Mouse (Mus musculus): ENCODE measurements around the gene Wwox.

Wwox gene

DNA sequence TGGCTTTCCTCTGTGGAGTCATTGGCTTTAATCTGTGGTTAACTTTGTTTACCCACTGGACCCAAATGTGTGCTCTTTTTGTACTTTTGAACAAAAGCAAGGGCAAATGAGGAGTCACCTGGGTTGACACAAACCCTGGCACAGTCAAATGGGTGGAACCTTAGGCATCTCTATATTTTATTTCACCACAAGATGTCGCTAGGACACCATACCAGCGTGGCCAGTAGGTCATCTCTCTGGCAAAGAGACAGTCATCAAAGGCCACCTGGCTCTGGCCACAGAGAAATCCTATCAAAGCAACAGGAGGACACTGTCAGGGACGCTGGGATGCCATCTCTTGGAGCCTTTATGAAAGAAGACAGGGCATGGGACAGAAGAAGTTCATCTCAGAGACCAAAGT lies 101.7 kb downstream of the Wwox start:
- peak; percentile 53 for DNase-seq (ENCODE audit: low read depth)

- DNase-seq (ENCODE audit: low read depth), result no peak
Measured at GRCm38 (mm10) chr8:114548360-114548759, 108.9 kb downstream of the Wwox start.

GRCm38 (mm10) chr8:114548837-114549236 lies 109.4 kb downstream of the Wwox start:
- no peak for DNase-seq (ENCODE audit: low read depth)

DNA sequence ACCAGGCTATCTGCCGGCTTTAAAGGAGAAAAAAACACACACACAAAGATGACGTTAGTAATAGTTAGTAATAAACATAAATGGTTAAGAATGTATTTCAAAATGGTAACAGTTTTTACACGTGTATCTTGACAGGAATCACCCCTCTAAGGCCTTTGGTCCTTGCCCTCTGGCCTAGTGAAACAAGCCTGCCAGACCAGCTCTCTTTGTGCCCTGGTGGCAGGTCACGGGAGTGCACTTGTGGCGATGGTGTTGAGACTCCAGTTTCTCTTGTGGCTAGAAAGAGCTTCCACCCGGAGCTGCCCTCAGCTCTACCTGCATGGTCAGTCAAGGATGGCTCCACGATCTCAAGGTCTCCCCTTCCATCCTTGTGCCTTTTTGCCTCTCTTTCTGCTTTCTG lies 110.6 kb downstream of the Wwox start:
- DNase-seq (ENCODE audit: low read depth), result no peak

GRCm38 (mm10) chr8:114552606-114553005 lies 113.2 kb downstream of the Wwox start:
- no peak for DNase-seq (ENCODE audit: low read depth)

DNA sequence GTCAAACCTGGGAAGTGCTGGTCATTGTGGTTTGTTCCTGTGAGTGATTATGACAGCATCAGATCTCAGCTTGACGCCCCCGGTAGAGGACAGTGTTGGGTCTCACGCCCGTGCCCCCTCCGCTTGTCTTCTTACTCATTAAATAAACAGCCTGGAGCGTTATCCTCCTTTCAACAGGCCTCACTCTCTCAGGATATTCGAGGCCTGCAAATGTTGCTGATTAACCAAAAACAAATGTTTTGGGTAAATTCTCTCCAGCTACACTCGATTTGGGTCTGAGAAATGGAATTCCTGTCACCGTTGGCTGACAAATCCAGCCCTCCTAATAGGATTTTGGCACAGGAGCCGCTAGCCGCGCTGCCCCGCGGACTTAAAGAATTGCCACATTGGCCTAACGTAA lies 115.5 kb downstream of the Wwox start:
- no peak for DNase-seq (ENCODE audit: low read depth)

DNA sequence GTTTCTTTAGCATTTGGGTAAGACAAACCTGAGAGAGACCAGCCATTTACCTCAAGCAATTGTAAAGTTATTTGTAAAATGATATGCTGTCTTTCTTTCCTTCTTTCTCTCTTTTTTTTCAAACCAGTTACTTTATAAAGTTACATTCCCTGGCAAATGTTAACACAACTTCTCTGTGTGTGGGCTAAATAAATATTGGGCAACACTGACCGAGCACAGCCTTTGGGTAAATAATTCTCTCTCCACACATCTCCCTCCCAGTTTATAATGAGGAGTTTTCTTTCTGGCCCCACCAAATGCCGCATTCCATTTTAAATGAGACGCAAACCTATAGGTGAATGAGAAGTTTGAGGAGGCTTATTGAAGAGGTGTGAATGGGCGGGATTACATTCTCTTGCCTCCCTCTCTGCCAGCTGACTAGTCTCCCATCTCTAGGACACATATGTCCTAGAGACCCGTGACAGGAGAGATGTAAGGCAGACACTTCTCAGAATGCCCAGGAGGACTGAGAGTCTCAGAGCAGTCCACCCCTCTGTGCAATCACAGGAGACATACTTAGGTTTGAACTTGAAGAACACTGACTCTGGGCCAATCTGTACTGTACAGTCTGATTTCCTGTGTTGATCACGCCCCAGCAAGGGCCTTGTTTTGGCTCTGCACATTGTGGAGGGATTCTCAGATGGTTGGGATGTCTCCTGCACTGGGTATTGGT lies 116.2 kb downstream of the Wwox start:
- no peak for DNase-seq (ENCODE audit: low read depth)

GRCm38 (mm10) chr8:114561191-114561590 lies 121.7 kb downstream of the Wwox start:
- no peak for DNase-seq (ENCODE audit: low read depth)

DNA sequence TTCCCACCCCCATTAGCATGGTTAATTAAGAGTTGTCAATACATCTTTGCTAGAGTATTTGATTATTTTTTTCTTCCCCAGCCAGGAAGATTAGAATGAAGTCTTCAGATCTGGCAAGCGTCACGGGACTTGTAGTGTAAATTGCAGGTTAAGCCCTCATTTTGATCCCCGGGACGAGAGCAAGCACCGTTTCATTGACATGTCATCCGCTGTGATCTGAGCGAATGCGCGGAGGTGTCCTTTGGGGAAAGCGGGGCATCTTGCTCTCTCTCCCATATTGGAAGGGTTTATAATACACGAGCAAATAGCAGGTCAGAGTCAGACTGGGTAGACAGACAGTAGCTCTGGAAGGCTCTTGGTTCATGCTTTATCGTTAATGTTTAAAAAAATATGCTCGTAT lies 123.0 kb downstream of the Wwox start:
- DNase-seq (ENCODE audit: low read depth), result no peak

- DNase-seq (ENCODE audit: low read depth), result no peak
Measured at GRCm38 (mm10) chr8:114563361-114563760, 123.9 kb downstream of the Wwox start.

DNA sequence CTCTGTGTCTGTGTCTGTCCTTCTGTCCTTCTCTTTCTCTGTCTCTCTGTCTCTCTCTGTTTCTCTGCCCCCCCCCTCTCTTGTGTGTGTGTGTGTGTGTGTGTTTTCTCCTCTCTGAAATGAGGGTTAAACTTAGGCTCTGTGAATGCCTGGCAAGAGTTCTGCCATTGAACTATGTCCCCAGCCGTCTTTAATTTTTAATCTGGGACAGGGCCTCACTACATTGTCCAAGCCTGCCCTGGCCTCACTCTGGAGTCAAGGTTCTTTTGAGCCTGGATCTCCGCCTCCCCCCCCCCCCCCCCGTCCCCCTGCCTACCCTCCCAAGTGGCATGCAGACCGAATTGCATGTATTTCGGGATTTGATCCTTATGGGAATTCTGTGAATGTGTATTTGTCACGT lies 124.6 kb downstream of the Wwox start:
- no peak for DNase-seq (ENCODE audit: low read depth)

DNA sequence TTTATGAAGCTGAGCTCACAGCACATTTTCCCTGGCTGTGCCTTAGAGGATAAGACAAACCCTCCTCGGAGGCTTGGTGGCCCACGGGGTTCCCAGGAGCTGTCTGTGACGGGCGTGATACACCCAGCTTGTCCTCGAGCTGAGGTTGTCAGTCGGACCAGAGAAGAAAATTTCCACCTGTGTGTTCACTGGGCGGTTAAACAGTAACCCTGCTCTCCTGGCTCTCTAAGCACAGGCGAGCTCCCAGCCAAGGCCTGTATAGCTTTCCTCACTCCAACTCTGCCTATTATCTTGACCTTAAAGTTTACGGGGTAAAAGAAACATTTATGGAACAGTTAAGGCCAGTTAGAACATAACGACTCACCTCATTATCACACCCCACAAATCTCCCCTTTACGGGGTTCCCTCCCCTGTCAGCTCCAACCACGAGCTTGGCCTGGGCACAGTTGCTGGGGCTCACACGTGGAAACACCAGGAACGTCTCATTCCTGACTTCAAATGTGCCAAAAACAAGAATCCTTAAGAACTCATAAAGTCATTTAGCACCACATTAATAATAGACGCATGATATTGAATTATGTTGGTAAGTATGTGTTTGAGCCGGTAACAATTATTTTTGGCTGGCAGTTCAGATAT lies 129.2 kb downstream of the Wwox start:
- no peak for DNase-seq (ENCODE audit: low read depth)

DNA sequence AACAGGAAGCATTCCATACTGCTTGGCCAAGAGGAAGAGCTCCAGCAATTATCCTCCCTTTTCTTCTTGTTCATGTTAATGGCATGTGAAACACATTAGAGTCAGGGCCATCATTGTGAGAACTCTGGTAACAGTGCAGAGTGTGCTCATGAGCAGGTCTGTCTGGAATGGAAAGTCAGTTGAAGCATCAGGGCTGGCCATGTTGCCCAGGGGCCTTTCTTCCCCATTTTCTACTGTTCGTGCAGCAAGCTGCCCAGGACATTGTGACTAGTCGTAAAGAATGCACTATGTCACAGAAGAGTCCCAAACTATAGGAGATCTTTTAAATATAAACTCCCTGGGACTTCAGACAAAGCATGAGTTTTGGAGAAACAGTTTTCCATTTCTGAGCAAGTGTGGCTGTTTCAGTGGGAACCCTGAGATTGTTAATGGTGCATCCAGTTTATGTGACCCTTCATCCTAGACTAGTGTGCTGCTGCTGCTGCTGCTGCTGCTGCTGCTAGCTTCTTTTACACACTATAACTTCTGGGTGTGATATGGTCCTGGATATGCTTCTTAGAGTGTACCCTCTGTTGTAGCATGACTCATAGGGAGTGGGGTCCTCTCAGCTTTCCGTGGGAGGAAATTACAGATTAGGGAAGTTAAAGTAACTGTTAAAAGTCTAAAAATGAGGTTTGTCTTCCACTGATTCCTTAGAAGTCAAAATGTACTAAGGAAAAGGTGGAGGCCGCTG lies 133.7 kb downstream of the Wwox start:
- no peak for DNase-seq (ENCODE audit: low read depth)

- no peak for DNase-seq (ENCODE audit: low read depth)
Measured at GRCm38 (mm10) chr8:114573747-114574093, 134.3 kb downstream of the Wwox start.

DNA sequence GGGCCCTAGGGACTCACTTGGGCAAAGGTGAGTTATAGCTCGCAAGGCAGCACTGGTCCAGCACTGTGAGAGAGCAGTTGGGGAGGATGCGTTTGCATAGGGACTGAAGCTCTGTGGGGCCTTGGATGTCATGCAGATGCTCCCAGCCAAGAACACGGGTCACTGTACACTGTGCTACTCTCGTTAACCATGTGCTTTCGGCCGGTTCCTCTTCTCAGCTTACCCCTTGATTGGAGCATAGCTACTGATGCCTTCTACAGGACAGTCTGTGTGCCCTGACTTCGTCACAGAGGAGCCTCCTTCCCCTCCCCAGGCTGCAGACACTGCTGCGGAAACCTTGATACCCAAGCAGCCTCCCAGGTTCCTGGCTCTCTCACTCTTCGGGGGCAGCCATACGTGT lies 139.8 kb downstream of the Wwox start:
- no peak for DNase-seq (ENCODE audit: low read depth)

DNA sequence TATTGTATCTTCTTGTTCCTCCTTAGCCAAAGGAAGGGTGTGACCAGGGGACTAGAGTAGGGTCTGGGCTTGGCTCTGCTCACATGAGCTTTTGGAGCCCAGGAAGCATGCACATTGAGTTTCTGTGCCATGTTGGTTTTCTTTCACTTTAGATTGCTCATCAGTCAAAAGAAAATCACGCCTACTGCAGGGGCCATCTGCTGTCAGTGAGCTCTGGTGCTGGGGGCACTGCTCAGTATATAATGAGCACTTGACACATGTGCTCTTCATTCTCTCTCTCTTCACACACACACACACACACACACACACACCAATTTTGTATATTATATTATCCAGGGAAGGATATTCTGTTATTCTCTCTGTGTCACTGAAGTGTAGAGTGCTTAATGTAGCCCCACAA lies 141.2 kb downstream of the Wwox start:
- no peak for DNase-seq (ENCODE audit: low read depth)

- DNase-seq (ENCODE audit: low read depth), result no peak
Measured at GRCm38 (mm10) chr8:114590336-114590867, 150.9 kb downstream of the Wwox start.

DNA sequence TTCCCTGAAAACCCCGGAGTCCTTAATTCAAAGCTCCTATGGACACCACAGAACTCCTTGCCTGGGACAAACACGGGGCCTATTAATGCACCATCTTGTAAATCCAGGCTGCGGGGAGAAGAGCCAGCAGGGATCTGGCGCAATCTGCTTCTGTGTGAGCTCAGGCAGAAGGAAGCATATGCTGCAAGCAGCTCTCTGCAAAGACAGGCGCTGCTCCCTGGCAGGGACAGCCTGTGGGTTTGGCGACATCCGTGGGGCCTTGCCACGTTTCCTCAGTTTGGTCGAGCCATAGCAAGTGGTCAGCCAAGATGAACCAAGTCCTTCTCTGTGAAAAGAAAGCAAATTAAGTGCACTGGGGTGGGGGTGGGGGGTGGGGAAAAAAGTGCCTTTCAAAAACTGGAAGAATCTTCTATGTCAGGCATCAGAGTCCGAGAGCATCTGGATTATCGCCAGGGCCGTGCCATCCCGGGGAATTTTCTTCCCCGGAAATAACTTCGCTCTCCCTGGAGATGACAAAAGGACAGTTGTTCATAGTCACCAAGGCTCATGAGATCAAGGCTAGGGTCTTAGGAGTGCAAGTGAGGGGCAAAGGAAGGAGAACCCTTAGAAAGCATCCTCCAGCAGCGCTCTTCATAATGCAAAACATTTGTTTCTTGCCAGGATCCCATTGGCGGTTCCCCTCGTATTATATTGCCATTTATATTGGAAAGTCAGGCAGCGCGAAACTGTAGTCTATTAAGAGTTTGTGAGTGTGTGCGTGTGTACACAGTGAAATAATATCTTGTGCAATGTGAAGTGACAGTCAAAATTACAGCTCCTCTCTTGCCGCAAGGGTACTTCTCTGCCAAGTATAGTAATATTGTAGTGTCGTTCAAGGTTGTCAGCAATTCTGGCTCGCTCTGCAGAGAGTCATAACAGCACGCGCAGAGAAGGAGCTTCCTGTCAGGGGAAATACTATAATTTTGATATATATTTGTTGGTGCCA lies 152.1 kb downstream of the Wwox start:
- DNase-seq (ENCODE audit: low read depth), result no peak

DNA sequence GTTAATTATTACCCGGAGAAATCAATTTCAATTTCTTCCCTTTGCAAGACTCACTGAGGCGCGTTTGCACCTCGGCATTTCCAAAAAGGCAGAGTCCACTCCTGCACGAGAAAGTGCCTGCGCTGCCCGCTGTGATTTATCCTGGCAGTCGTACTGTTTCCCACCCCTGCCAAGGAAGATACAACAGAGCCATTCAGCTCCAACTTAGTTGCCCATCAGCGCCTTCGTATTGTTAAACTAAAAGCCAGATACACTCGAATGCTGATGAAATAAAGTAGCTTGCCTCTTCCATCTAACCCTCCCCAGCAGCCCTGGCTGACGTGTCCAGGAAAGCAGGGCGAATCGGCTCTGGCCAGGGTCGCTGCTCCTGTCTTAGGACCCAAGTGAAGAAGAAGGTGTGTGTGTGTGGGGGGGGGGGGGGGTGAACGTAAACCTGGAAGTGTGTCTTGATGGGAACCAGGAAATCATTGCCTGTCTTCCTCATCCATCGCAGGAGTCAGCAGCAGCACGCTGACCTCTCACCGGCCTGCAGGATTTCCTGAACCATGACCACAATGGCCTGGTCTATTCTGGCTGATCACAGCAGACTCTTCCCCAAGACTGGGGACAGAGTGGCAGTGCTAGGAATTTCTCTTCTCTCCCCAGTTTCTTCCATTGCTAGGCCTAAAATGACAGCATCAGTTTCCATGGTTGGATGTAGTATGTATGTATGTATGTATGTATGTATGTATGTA lies 154.1 kb downstream of the Wwox start:
- no peak for DNase-seq (ENCODE audit: low read depth)

- no peak for DNase-seq (ENCODE audit: low read depth)
Measured at GRCm38 (mm10) chr8:114594811-114595210, 155.4 kb downstream of the Wwox start.

DNA sequence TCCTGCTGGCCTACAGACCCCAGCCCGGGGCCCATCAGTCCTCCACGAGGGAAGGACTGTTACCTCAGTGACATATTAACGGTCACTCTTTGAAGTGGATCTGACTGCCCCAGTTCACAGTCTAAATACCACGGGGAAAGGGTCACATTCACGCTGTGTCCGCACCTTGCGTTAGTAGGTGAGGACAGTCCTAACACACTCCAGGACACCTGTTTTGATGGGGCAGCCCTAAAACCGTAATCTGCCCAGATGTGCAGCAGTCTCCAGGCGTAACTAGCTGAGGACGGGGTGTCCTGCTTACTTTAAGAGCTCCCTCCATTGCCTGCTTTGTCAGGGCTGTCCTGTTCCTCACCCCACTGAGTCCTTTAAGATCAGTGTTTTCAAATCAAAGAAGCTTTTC lies 160.1 kb downstream of the Wwox start:
- DNase-seq (ENCODE audit: low read depth), result no peak

All from naive thymus-derived CD4-positive, alpha-beta T cell, adult 2 months (primary cell).